Mouse (Mus musculus): ENCODE results near the gene Mettl7a1. TPM values are rescaled to one million over a fixed set of nuclear protein-coding genes. Genes with fewer than 3 reads are reported as not detected.
"Not testable (repeated sequence)": the region's sequence is repeated elsewhere in the genome, so short reads cannot be mapped to it uniquely, and the experiment has no call there.

The Mettl7a1 gene
- polyA plus RNA-seq, 1 experiment from 2014 or later: 3.4 TPM

DNA sequence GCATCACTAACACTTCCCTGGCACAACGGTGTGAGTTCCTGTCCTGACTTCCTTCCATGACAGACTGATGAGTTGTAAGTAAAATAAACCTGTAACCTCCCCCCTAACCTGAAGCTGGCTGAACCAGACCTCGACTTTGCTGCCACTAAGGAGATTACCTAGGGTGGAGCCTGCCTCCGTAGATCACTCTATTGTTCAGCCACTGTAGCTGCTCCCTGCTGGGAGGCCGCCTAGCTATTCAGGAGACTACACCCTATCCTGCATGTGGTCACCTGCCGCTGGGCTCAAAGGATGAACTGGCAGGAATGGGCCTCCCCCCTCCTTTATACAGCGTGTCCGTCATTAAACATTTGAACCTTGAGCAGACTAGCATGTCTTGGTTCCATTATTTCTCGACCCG is 34.2 kb upstream of the Mettl7a1 start:
- Histone ChIP-seq H3K9me3 (ENCODE audit: control insufficient read depth, low read length) (no peaks in the 10 kb centered on the region), H3K9ac (ENCODE audit: low read depth, low read length) (no peak overlapping the region), H3K36me3 (ENCODE audit: control insufficient read depth, insufficient read depth, low read length) (no peaks in the 10 kb centered on the region), H3K27ac (replicated peaks; ENCODE audit: low read depth, low read length) (no peak overlapping the region), H3K4me1 (ENCODE audit: control insufficient read depth, insufficient read depth, low read length) (no peaks in the 10 kb centered on the region), H3K4me2 (ENCODE audit: low read depth, low read length) (no peak overlapping the region), H3K4me3 (ENCODE audit: low read depth, low read length) (no peak overlapping the region), H3K27me3 (replicated peaks; ENCODE audit: control insufficient read depth, insufficient read depth, low read length) (no peaks in the 10 kb centered on the region)
- DNase-seq (ENCODE audit: low spot score) (no peak), ATAC-seq (ENCODE audit: low read depth) (no peak)
- 24% methylated on average over 9 of the region's 9 CpGs for WGBS

GRCm38 (mm10) chr15:100270609-100271008 is 33.3 kb upstream of the Mettl7a1 start:
- 26% methylated on average over 7 of the region's 7 CpGs for WGBS
- H3K27me3 ChIP-seq (replicated peaks; ENCODE audit: control insufficient read depth, insufficient read depth, low read length); H3K27ac ChIP-seq (replicated peaks; ENCODE audit: low read depth, low read length); H3K9ac ChIP-seq (ENCODE audit: low read depth, low read length); H3K36me3 ChIP-seq (ENCODE audit: control insufficient read depth, insufficient read depth, low read length); ATAC-seq (ENCODE audit: low read depth); H3K4me2 ChIP-seq (ENCODE audit: low read depth, low read length); H3K4me3 ChIP-seq (ENCODE audit: low read depth, low read length); H3K4me1 ChIP-seq (ENCODE audit: control insufficient read depth, insufficient read depth, low read length); DNase-seq (ENCODE audit: low spot score); H3K9me3 ChIP-seq (ENCODE audit: control insufficient read depth, low read length): not testable (repeated sequence)

GRCm38 (mm10) chr15:100271411-100271810 is 32.5 kb upstream of the Mettl7a1 start:
- Histone ChIP-seq H3K9me3 (ENCODE audit: control insufficient read depth, low read length) (no peaks in the 10 kb centered on the region), H3K27me3 (replicated peaks; ENCODE audit: control insufficient read depth, insufficient read depth, low read length) (no peaks in the 10 kb centered on the region), H3K4me3 (ENCODE audit: low read depth, low read length) (no peak overlapping the region), H3K9ac (ENCODE audit: low read depth, low read length) (no peak overlapping the region), H3K4me1 (ENCODE audit: control insufficient read depth, insufficient read depth, low read length) (no peaks in the 10 kb centered on the region), H3K4me2 (ENCODE audit: low read depth, low read length) (no peak overlapping the region), H3K27ac (replicated peaks; ENCODE audit: low read depth, low read length) (no peak overlapping the region), H3K36me3 (ENCODE audit: control insufficient read depth, insufficient read depth, low read length) (no peaks in the 10 kb centered on the region)
- 73% methylated on average over 14 of the region's 14 CpGs for WGBS
- no peak for DNase-seq (ENCODE audit: low spot score)
- ATAC-seq (ENCODE audit: low read depth): no peak

DNA sequence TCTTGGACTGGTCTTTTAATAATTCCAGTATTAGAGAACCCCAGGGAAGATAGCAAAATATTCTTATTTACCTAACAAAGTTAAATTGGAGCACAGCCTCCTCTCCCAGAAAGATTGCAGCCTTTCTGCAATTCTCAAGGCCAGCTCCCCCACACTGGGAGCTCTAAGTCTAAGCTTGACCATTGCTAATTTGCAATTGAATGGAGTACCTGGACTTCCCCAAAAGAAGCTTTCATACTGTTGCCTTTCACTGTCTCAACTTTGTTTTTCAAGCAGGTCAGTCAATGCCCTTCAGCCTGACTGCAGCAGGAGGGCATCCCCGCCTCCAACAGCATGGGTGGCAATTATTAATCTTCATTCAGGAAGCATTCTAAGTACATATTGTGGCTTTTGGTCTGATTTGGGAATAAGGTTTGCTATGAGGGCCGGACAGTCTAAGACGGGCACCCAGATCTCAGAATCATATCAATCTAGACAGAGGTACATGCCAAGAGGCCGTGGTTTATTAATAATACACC is 30.1 kb upstream of the Mettl7a1 start:
- ATAC-seq (ENCODE audit: low read depth); H3K27ac ChIP-seq (replicated peaks; ENCODE audit: low read depth, low read length); H3K27me3 ChIP-seq (replicated peaks; ENCODE audit: control insufficient read depth, insufficient read depth, low read length); DNase-seq (ENCODE audit: low spot score); H3K4me3 ChIP-seq (ENCODE audit: low read depth, low read length); H3K9ac ChIP-seq (ENCODE audit: low read depth, low read length); H3K4me1 ChIP-seq (ENCODE audit: control insufficient read depth, insufficient read depth, low read length); H3K9me3 ChIP-seq (ENCODE audit: control insufficient read depth, low read length); H3K4me2 ChIP-seq (ENCODE audit: low read depth, low read length); H3K36me3 ChIP-seq (ENCODE audit: control insufficient read depth, insufficient read depth, low read length): not testable (repeated sequence)
- WGBS: 90% methylated on average over 4 of the region's 4 CpGs

- WGBS: 85% methylated on average over 7 of the region's 7 CpGs
- Histone ChIP-seq H3K36me3 (ENCODE audit: control insufficient read depth, insufficient read depth, low read length) (no peaks in the 10 kb centered on the region), H3K9me3 (ENCODE audit: control insufficient read depth, low read length) (no peaks in the 10 kb centered on the region), H3K9ac (ENCODE audit: low read depth, low read length) (no peak overlapping the region), H3K4me2 (ENCODE audit: low read depth, low read length) (no peak overlapping the region), H3K4me1 (ENCODE audit: control insufficient read depth, insufficient read depth, low read length) (no peaks in the 10 kb centered on the region), H3K27me3 (replicated peaks; ENCODE audit: control insufficient read depth, insufficient read depth, low read length) (no peaks in the 10 kb centered on the region), H3K27ac (replicated peaks; ENCODE audit: low read depth, low read length) (no peak overlapping the region), H3K4me3 (ENCODE audit: low read depth, low read length) (no peak overlapping the region)
- DNase-seq (ENCODE audit: low spot score) (no peak), ATAC-seq (ENCODE audit: low read depth) (no peak)
These were observed 29.0 kb upstream of the Mettl7a1 start for GRCm38 (mm10) chr15:100274790-100275559.

- WGBS: 98% methylated on average over 4 of the region's 4 CpGs
- no peak overlapping the region for H3K27ac ChIP-seq (replicated peaks; ENCODE audit: low read depth, low read length)
These were observed 27.5 kb upstream of the Mettl7a1 start for GRCm38 (mm10) chr15:100276403-100276802.

GRCm38 (mm10) chr15:100277586-100277985 is 26.4 kb upstream of the Mettl7a1 start:
- WGBS: 77% methylated on average over 3 of the region's 3 CpGs

More at GRCm38 (mm10) chr15:100276403-100276802, 27.5 kb upstream of the Mettl7a1 start:
- Histone ChIP-seq H3K4me2 (ENCODE audit: low read depth, low read length) (no peak overlapping the region), H3K4me3 (ENCODE audit: low read depth, low read length) (no peak overlapping the region), H3K9me3 (ENCODE audit: control insufficient read depth, low read length) (no peaks in the 10 kb centered on the region), H3K9ac (ENCODE audit: low read depth, low read length) (no peak overlapping the region), H3K27me3 (replicated peaks; ENCODE audit: control insufficient read depth, insufficient read depth, low read length) (no peaks in the 10 kb centered on the region), H3K4me1 (ENCODE audit: control insufficient read depth, insufficient read depth, low read length) (no peaks in the 10 kb centered on the region), H3K36me3 (ENCODE audit: control insufficient read depth, insufficient read depth, low read length) (no peaks in the 10 kb centered on the region)
- ATAC-seq (ENCODE audit: low read depth) (no peak), DNase-seq (ENCODE audit: low spot score) (no peak)

DNA sequence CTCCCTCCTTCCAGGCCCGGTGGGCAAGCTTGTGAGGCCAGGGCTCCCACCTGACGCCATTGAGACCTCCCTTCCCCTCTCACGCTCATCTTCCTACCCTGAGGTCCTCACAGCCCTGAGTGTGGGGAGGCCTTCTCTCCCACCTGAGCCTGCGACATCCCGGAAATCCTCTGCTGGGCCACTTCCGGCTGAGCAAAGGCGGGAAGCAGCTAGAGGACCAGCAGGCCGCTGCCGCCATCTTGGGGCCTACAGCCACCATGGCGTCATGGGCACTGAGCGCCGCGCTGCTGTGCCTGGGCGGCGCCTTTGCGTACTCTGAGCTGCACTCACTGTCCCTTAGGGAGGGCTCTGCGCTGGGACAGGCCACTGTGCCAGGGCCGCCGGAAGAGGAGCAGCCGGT is 23.3 kb upstream of the Mettl7a1 start, which contains the start of gene Tmprss12:
TSS of gene Tmprss12 (plus strand) at position 212 of the 400 bp plus-strand sequence.
- WGBS: 95% methylated on average over 15 of the region's 20 CpGs
- Histone ChIP-seq H3K36me3 (ENCODE audit: control insufficient read depth, insufficient read depth, low read length) (no peaks in the 10 kb centered on the region), H3K4me3 (ENCODE audit: low read depth, low read length) (no peak within 1 kb of the TSS), H3K9me3 (ENCODE audit: control insufficient read depth, low read length) (no peaks in the 10 kb centered on the region), H3K27me3 (replicated peaks; ENCODE audit: control insufficient read depth, insufficient read depth, low read length) (no peaks in the 10 kb centered on the region), H3K27ac (replicated peaks; ENCODE audit: low read depth, low read length) (no peak within 1 kb of the TSS), H3K9ac (ENCODE audit: low read depth, low read length) (no peak within 1 kb of the TSS), H3K4me2 (ENCODE audit: low read depth, low read length) (no peak within 1 kb of the TSS), H3K4me1 (ENCODE audit: control insufficient read depth, insufficient read depth, low read length) (no peaks in the 10 kb centered on the region)
- DNase-seq (ENCODE audit: low spot score): no peak
- no peak for ATAC-seq (ENCODE audit: low read depth)

More at GRCm38 (mm10) chr15:100277586-100277985, 26.4 kb upstream of the Mettl7a1 start:
- no peak for DNase-seq (ENCODE audit: low spot score)
- Histone ChIP-seq H3K27ac (replicated peaks; ENCODE audit: low read depth, low read length) (no peak overlapping the region), H3K36me3 (ENCODE audit: control insufficient read depth, insufficient read depth, low read length) (no peaks in the 10 kb centered on the region), H3K4me3 (ENCODE audit: low read depth, low read length) (no peak overlapping the region), H3K9me3 (ENCODE audit: control insufficient read depth, low read length) (no peaks in the 10 kb centered on the region), H3K4me2 (ENCODE audit: low read depth, low read length) (no peak overlapping the region), H3K9ac (ENCODE audit: low read depth, low read length) (no peak overlapping the region), H3K27me3 (replicated peaks; ENCODE audit: control insufficient read depth, insufficient read depth, low read length) (no peaks in the 10 kb centered on the region), H3K4me1 (ENCODE audit: control insufficient read depth, insufficient read depth, low read length) (no peaks in the 10 kb centered on the region)
- ATAC-seq (ENCODE audit: low read depth): no peak

GRCm38 (mm10) chr15:100288980-100289379 is 15.0 kb upstream of the Mettl7a1 start:
- Histone ChIP-seq H3K4me1 (ENCODE audit: control insufficient read depth, insufficient read depth, low read length) (no peaks in the 10 kb centered on the region), H3K27me3 (replicated peaks; ENCODE audit: control insufficient read depth, insufficient read depth, low read length) (no peaks in the 10 kb centered on the region), H3K9ac (ENCODE audit: low read depth, low read length) (no peak overlapping the region), H3K4me2 (ENCODE audit: low read depth, low read length) (no peak overlapping the region), H3K36me3 (ENCODE audit: control insufficient read depth, insufficient read depth, low read length) (no peaks in the 10 kb centered on the region), H3K9me3 (ENCODE audit: control insufficient read depth, low read length) (no peaks in the 10 kb centered on the region), H3K27ac (replicated peaks; ENCODE audit: low read depth, low read length) (no peak overlapping the region), H3K4me3 (ENCODE audit: low read depth, low read length) (no peak overlapping the region)
- 91% methylated on average over 6 of the region's 6 CpGs for WGBS
- ATAC-seq (ENCODE audit: low read depth) (no peak), DNase-seq (ENCODE audit: low spot score) (no peak)
